Mouse (Mus musculus) megakaryocyte-erythroid progenitor cell, adult 5-6 weeks (primary cell): ENCODE data around the gene Aebp1. TPM values are rescaled to one million over a fixed set of nuclear protein-coding genes. Genes with fewer than 3 reads are reported as not detected.

Experiments
- ATAC-seq: replicated peaks from 2 replicates; pipeline ENCODE4 v1.8.0; 2016; ENCODE audit warnings: mild to moderate bottlenecking, inconsistent platforms; ENCODE audit not compliant: severe bottlenecking, poor library complexity, low FRiP score, low TSS enrichment
- total RNA-seq, 2 experiments: library from RNA; stranded (forward) in 1 of 2; stranded (reverse) in 1 of 2; fragments of 200-1000, 215-1000 nt in 1 of 2; fragments of >200 nt in 1 of 2; fragmentation: Nextera tagmentation in 1 of 2; gene quantifications; 2 replicates each; pipeline ENCODE4 v1.2.3; 2014 to 2017

Gene Aebp1
- not detected in 2 replicates for total RNA-seq (2014; fragmentation: Nextera tagmentation)
- total RNA-seq (2017) = not detected in 2 replicates

DNA sequence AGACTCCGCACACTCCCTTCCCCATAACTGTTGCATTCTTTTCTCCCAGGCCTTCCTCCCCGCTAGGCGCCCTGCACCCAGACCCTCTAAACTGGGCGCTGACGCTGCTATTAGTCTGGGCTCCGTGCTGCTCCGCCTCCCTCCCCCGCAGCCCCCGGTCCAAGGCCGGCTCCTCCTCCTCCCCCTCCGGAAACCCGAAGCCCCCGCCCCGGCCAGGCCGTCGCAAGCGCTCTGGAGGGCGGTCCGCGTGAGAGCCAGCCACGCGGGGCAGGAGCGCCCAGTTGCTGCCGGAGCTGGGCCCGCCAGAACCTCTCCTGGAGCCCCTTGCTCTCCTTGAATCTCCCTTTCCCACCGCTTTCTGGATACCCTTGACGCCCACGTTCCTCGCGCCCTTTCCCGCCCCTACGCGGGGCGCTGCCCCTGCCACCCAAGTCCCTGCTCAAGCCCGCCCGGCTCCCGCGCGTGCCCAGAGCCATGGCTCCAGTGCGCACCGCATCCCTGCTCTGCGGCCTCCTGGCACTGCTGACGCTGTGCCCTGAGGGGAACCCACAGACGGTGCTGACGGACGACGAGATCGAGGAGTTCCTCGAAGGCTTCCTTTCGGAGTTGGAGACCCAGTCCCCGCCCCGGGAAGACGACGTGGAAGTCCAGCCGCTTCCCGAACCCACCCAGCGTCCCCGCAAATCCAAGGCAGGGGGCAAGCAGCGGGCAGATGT is at the start of gene Aebp1:
Gene Aebp1 (plus strand): TSS at position 270 of the 716 bp plus-strand sequence.
- no peak for ATAC-seq

DNA sequence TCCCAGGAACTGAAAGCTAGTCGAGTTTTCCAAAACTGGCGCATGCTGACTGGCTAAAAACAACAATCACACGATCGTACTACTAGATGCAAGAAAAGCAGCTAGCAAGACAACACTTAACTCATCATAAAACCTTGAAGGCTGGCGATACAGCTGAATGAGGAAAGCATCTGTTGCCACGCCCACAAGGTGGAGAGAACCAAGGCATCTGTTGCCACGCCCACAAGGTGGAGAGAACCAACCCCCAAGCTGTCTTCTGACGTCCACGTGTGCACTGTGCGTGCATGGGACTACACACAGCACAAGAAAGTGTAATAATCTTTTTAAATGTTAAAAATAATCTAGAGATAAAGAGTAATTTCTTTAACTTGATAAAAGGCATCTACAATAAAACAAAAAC is 48.4 kb upstream of the Aebp1 start:
- no peak for ATAC-seq

DNA sequence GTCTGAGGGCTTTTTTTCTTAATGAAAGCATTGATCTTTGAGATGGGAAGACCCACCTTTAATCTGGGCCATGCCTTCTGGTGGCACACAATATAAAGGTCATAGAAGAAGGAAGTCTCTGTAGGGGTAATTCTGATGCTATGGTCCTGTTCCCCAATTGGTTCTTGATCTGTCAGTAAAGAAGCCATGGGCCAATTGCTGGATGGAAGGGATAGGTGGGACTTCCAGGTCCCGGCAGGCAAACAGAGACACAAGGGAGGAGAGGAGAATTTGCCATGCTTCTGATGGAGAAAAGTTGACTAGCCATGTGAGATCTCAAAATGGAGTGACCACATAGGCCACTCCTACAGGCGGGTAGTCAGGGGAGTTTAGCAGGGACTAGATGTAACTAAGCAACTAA is 42.5 kb upstream of the Aebp1 start:
- ATAC-seq = no peak

DNA sequence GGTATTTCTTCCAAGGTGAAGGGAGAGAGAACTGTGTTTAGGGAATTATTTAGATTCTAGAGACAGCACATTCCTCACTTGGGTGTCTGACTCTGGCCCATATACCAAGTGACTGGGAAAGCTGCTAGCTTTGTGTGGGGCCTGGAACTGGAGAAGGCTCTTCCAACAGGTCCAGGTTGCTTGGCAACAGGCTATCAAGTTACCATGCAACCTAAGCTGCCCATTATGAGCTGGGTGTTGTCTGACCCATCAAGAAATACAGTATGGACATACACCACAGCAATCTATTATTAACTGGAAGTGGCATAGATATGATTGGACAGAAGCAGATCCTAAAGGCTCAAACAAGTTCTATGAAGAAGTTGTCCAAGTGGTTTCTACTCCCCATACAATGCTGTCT is 36.3 kb upstream of the Aebp1 start:
- ATAC-seq = no peak

DNA sequence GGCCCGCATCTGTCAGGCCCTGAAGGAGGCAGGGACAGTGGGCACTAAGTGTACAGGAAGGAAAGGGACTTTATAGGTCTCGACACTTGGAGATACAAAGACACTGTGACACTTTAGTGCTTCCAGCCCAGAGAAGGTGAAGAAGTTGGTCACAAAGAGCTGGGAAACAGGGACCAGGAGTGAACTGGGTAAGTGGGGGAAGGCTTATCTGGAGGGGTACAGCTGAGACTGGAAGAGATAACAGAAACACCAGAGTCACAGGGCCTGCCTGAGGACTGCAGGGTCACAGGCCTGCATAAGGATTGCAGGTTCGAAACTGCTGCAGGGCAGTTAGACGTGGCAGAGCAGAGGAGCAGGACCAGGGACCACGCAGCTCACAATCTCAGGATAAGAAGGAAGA is 33.8 kb upstream of the Aebp1 start:
- 0 out of 2 replicates have a peak, but pooled peaks have one; percentile 15 for ATAC-seq

DNA sequence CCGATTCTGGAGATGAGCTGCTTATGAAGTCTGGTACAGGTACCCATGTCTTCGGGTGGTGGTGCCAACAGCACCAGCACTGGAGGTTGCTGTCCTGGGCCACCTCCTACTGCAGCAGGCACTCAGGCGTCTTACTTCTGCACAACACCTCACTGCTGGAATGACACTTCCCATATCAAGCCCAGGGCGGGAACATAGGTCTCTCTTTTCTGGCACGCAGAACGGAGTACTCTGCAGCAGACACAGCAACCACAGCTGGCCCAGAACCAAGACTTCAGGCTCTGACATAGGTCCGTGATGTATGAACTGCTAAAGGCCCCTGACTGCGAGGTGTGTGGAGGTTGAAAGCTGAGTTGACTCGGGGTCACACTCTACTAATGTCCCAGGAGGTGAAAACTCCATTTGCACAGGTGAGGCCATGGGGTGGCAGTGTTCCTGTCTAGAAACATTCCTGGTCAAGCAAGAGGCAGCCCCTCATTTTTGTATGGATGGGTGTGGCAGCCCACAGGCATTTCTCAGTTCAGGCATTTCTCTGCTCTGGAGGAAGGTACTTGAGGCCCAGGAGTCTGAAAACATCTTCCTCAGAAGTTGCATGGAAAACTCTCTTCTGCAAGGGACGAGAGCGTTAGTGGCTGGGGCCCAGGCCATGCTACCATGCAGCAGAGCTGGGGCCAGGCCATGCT is 33.1 kb upstream of the Aebp1 start:
- ATAC-seq = no peak

DNA sequence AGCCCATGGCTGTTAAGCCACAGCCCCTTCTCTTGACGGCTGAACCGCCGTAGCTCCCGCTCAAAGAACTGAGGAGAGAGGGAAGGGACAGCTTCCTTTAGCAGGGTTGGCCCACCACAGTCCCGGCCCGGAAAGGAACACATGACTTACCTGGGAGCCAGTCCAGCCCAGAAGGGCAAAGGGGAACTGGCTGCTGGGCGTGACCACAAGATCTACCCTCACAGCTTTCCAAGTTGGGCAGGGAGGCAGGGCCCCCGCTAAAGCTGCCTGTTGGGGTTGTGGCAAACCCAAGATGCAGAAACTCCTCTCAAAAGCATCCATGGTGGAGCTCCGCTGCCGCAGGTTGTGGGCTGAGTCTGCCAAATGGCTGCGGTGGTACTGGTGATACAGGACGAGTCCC is 32.4 kb upstream of the Aebp1 start:
- no peak for ATAC-seq

DNA sequence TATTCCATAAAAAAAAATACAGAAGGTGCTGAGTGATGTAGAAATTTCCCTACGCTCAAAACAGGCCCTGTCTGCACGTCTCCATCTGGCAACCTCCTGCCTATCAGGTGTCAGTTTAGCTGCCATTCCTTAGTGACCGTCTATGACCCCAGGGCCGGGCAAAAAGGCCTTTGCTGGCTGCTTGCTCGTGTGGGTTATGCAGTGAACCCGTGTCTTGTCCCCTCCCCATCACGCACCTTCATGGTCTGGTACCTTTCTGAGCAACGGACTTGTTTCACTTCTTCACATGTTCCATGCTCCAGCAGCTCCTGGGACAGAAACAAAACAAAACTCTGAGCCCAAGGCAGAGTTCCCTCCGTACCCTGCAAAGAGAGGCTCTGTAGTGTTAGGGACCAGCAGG is 27.2 kb upstream of the Aebp1 start:
- no peak for ATAC-seq

DNA sequence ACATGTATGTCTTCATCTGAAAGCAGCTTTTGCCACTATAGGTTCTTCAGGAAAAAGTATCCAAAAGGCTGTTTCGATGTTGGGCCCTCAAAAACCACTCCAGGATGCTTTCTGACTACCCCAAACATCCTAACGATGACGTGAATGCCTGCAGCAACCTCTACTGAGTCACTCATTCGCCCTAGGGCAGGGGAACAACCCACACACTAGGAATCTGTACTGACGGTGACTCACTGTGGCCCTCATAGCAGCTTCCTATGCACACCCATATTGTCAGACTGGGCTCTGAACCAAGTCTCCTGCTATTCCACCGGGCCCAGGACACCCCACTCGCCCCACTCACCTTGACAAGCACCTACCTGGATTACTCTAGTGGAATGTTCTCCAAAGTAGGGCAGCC is 26.7 kb upstream of the Aebp1 start:
- ATAC-seq = no peak

DNA sequence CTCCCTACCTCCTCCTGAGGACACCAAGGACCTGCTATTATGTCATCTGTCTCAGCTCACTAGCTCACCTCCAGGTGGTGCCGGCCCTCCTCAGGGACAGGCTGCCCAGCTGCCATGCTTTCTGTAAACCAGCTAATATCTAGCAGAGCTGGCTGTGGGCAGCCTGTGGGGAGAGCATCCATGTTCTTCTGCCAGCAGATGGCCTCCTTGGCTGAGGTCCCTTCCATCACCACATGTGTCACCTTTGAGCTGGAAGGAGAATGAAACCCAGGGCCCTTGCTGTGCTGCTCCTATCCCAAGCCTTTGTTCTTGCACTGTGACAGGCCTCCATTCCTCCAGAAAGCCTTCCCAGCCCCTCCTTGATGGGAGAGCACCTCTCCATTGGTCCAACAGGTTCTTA is 25.6 kb upstream of the Aebp1 start:
- ATAC-seq = 0 out of 2 replicates have a peak, but pooled peaks have one; percentile 16

DNA sequence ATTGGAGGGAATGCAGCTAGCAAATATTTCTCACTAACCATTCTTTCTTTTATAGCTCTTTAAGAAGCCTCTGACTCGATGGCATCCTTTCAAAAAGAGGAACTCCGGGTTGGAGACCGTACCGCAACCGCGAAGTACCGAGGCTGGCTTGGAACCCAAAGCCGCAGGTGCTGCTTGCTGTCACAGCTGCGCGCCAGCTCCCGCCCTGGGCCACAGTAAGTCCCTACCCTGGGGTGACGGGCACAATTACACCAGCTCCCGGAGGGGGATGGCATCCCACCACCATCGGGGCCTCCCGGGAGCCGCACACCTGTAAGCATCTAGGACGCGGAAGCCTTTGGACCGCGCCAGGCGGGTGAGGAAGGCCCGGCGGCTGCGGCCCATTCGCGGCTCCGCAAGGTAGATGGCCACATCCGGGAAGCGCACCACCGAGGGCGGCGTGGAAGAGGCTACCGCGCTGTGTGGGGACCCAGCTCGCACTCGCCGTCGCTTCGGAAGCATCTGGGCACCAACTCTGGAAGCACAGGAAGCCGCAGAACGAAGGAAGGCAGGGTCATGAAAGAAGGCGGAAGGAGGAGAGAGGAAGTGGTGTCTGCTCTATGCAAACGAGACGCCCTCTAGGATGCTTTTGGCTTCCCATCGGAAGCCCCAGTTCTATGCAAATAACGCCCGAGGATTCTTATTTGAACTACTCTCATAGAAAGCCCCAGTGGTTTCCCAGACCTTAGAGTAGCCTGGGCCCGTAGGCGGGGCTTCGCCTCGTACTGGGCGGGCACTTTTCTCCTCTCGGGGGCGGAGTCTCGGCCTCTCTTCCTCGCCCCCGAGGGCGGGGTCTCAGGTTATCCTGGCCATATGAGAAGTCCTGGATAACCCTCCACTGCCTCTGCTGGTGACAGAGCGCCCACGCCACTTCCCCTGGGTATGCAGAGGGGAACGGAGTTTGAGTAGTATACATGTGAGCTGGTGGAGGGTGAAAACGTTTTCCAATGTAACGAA is 24.2 kb upstream of the Aebp1 start, which contains the start of gene Polm:
Gene Polm (minus strand): TSS at position 766 of the 996 bp plus-strand sequence.
- ATAC-seq = peak; percentile 98

DNA sequence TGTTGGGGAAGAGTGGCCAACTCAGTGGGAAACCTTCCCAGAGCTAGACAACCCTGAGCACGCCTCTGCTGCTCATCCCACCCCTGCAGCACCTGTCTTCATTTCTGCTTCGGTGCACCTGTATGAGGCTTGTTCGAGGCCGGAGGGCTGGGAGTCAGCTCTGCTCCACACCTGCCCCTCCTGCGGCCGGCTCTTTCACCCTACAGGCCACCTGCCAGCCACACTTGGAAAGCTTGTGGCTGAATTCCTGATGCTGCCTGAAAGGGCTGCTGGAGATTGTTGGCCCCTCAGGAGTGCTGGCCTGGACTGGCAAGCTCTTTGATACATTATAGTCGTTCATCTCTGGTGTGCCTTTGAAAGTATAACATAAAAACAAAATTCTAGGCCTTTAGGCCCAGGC is 21.4 kb upstream of the Aebp1 start:
- ATAC-seq = no peak

DNA sequence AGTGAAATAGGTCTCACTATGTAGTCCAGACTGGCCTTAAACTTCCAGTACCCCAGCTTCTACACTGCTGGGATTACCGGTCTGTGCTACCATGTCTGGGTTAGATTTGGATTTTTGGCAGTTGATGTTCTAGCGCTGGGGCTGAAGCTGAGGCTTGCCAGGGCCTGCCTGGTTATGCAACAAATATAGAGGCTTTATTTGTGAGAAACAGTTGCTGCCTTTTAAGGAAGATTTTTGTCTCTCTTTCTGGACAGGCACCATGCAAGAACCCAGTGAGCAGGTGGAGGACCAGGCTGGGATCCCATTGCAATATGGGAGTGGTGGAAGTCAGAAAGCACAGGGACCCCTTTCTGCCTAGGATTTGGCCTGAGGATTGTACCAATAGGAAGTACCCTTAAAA is 20.0 kb upstream of the Aebp1 start:
- no peak for ATAC-seq

DNA sequence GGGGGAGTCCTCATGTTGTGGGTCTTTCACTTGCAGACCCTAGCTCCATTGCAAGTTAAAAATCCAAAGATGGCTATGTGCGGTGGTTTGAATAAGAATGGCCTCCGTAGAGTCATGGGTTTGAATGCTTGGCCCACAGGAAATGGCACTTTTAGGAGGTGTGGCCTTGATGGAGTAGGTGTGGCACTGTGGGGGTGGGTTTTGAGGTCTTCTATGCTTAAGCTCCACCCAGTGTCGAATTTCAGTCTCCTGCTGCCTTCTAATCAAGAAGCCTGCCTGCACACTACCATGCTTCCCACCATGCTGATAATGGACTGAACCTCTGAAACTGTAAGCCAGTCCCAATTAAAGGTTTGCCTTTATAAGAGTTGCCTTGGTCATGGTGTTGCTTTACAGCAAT is 18.6 kb upstream of the Aebp1 start:
- no peak for ATAC-seq

DNA sequence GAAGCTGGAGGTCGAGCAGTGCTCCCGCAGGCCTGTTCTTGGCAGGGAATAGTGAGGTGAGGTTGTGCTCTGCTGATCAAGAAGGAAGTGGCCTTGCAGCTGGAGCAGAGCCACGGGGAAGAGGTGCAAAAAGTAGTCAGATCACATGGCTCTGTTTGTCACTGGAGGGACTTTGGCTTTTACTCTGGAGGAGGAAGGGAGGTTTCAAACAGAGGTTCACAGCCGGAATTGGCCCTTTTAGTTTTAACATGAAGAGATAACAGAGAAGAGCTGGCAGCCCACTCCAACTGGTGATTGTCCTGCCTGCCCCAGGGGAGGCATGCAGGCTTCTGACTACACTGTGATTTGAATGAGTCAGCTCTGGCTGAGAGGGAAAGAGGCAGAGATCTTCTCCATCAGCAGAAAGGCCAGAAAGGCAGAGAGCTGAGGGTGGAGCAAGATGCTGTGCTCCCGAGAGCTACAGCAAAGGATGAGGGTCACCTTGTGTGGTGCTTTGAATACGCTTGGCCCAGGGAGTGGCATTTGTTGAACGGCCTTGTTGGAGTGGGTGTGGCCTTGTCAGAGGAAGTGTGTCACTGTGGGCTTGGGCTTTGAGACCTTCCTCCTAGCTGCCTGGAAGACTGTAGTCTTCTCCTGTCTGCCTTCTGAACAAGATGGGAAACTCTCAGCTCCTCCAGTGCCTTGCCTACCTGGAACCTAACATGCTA is 15.0 kb upstream of the Aebp1 start:
- ATAC-seq = no peak

DNA sequence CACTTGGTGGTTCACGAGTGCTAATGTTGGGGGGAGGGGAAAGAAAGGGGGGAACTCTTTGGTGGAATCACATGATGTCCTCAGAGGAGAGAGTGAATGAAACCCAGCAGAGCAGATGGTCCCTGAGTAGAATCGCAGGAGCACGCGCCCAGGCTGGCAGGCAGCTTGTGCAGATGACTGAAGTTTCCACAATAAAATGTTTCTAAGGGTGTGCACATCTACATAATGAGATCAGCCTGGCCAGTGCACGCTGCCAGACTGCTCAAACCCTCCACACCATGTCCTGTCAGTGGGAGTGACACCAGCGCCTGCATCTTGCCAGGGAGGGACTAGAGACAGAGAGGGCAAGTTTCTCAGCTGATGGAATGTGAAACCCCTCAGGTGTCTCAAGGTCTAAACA is 13.0 kb upstream of the Aebp1 start:
- ATAC-seq = no peak

DNA sequence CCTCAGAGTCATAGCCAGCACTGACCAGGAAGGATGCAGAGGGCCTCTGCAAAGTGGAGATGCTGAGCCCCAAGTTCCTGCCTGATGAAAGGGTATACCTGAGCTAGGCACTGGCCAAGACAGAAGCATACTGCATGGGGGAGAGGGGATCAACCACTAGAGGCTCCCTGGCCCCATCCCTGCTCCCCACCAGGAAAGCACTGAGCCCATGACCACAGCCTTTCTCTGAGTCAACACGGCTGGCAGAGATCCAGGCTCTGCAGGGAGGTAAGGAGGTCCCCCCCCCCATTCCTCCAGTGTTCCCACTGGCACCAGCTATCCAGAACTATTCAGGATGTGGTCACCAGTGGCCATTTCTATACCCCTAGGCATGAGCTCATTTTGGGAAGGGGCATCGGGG is 12.4 kb upstream of the Aebp1 start:
- no peak for ATAC-seq

DNA sequence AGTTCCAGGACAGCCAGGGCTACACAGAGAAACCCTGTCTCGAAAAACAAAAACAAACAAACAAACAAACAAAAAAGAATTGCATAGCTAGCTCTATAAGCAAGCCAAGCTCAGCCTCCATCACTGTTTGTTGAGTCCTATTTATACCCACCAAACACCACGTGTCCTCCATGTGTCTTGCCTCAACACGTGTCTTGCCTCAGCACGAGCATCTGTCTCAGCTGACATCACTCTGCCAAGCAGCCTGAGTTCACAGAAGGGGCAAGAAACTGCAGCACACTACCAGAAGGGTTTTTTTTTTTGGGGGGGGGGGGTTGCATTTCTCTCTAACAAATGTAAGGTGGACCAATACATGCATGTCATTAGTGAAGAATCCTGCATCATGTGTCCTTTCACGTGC is 11.3 kb upstream of the Aebp1 start:
- no peak for ATAC-seq

DNA sequence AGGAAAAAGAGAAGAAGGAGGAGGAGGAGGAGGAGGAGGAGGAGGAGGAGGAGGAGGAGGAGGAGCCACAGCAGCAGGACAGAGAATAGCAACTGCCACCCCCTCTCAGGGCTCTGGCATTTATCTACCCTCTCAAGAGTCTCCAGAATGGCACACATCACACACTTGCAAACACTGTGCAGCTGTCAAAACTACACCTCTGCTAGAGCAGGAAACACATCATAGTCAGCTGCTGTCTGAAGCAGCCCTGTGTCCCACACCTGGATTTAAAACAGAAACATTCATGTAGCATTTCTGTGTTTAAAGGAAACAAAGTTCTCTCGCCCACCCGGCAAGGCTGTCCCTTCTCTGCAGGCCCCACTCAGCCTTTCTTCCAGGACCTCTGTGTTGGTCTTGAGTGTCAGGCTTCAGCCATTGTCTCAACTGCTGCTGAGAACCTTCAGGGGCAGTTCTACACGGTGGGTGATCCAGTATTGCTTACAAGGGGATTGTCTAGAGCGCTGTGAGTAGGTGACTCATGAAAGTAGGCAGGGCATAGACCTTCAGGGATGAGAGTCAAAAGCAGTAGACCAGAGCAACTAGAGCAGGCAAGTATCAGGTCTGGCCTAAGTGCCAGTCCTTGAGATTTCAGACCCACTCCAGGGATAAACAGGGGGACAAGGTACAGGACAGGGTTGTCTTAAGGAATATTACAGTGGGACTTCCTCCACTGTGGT is 10.6 kb upstream of the Aebp1 start:
- no peak for ATAC-seq
